Mouse (Mus musculus): ENCODE measurements at regions not wholly inside any gene's neighbourhood (a gene's known extent, or its start where the extent isn't known, plus 50 kb on each side); places are given as distances from the start of the nearest gene placed in this dataset.
A peak's percentile ranks its signal among the peaks of the same experiment; 100 is the strongest.

DNA sequence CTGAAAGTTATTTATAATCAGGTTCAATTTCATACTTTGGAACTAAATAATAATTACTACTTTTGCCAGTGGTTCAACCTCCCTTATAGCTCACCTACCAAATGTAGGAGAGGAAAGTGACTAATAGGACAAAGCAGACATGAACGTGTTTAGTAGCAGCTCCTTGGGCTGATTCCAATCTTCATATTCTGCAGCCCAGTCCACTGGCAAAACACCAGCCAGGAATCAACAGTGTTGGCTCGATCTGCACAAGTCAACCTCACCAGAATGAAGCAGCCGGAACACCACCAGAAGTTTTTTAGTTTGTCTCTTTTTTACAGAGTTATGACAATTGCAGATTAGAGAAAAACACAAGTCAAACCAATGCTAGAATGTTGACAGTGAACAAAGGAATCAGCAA, 717.0 kb downstream of the Pcdh17 start:
- ATAC-seq (no peak), DNase-seq (ENCODE audit: low spot score) (peak; percentile 4)
- 58% methylated on average over 3 of the region's 3 CpGs for WGBS
- Histone ChIP-seq H3K27me3 (ENCODE audit: insufficient read depth, low read length) (no peaks in the 10 kb centered on the region), H3K27ac (no peak overlapping the region), H3K4me3 (ENCODE audit: low read length) (no peak overlapping the region), H3K4me2 (ENCODE audit: low read depth, low read length) (no peak overlapping the region), H3K9me3 (ENCODE audit: low read length) (no peaks in the 10 kb centered on the region), H3K4me1 (ENCODE audit: insufficient read depth, low read length) (no peaks in the 10 kb centered on the region), H3K9ac (replicated peaks; ENCODE audit: low read length) (no peak overlapping the region), H3K36me3 (ENCODE audit: insufficient read depth, low read length) (no peaks in the 10 kb centered on the region)
- TF ChIP-seq CTCF (IDR thresholded peaks at IDR 0.05; ENCODE audit: low read depth): no peak

DNA sequence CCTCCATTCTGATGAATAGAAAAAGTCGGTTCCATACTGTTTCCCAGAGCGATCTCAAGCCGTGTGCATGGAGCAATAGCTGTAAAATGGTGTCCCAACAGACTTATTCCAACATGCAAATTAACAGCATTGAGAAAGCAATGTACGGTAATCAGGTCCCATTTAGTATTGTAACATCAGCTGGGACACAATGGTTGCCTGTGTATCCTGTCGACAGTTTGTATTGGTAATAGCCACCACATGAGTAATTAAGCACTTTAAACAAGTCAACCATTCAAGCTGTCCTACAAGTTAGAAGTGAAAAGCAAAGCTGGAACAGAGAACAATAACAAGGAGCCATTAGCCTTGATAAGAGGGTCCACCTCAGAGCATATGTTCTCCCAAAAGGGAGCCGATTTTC, 743.4 kb downstream of the Pcdh17 start:
- Histone ChIP-seq H3K4me1 (ENCODE audit: insufficient read depth, low read length) (no peaks in the 10 kb centered on the region), H3K4me2 (ENCODE audit: low read depth, low read length) (no peak overlapping the region), H3K9ac (replicated peaks; ENCODE audit: low read length) (no peak overlapping the region), H3K9me3 (ENCODE audit: low read length) (no peaks in the 10 kb centered on the region), H3K36me3 (ENCODE audit: insufficient read depth, low read length) (no peaks in the 10 kb centered on the region), H3K4me3 (ENCODE audit: low read length) (no peak overlapping the region), H3K27ac (no peak overlapping the region), H3K27me3 (ENCODE audit: insufficient read depth, low read length) (no peaks in the 10 kb centered on the region)
- DNase-seq (ENCODE audit: low spot score) (peak; percentile 4), ATAC-seq (no peak)
- TF ChIP-seq CTCF (IDR thresholded peaks at IDR 0.05; ENCODE audit: low read depth): no peak
- WGBS: 60% methylated on average over 6 of the region's 6 CpGs

DNA sequence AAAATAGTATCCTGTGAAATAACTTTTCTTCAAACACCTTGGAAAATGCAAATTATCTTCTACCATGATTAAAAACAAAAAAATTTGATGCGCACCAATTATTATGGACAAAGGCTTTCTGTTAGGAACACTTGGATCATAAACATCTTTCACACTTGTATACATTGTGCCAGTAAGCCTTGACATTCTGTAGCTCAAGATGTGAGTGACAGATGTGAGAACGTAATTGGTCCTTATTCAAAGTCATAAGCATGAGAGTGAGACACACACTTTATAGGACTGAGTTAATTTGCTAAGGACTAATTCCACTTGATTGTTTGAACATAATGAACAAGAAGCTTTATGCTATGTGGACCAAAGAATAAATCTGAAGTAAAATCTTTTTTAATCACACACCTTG, 760.7 kb downstream of the Pcdh17 start:
- 70% methylated on average over 2 of the region's 2 CpGs for WGBS
- ATAC-seq: no peak
- no peak for TF ChIP-seq CTCF (IDR thresholded peaks at IDR 0.05; ENCODE audit: low read depth)

DNA sequence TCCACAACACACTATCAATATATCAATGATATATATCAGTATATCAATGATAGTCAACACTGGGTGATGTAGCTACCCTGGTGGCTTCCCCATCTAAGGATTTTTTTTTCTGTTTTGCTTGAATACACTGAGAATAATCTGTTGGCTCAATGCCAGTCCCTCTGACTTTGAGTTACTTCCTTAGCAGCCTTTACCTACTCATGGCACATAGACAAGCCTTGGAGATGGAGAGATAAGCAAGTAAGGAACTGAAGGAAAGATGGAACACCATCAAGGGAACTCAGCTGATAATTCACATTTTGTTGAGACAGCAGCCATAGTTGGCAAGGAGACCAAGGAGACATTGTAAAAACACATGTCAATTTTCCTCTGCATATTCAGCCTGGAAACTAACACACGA, 765.0 kb downstream of the Pcdh17 start:
- DNase-seq (ENCODE audit: low spot score) (no peak), ATAC-seq (no peak)
- H3K36me3 ChIP-seq (ENCODE audit: insufficient read depth, low read length): no peaks in the 10 kb centered on the region
- H3K4me3 ChIP-seq (ENCODE audit: low read length): no peak overlapping the region
- no peak overlapping the region for H3K27ac ChIP-seq
- H3K4me2 ChIP-seq (ENCODE audit: low read depth, low read length): no peak overlapping the region
- H3K4me1 ChIP-seq (ENCODE audit: insufficient read depth, low read length): no peaks in the 10 kb centered on the region
- no peak for TF ChIP-seq CTCF (IDR thresholded peaks at IDR 0.05; ENCODE audit: low read depth)
- no peak overlapping the region for H3K9ac ChIP-seq (replicated peaks; ENCODE audit: low read length)
- H3K27me3 ChIP-seq (ENCODE audit: insufficient read depth, low read length): no peaks in the 10 kb centered on the region
- H3K9me3 ChIP-seq (ENCODE audit: low read length): no peaks in the 10 kb centered on the region
- 80% methylated on average over 1 of the region's 1 CpGs for WGBS

More for the DNA sequence above, 760.7 kb downstream of the Pcdh17 start:
- Histone ChIP-seq H3K27me3 (ENCODE audit: insufficient read depth, low read length) (no peaks in the 10 kb centered on the region), H3K4me3 (ENCODE audit: low read length) (no peak overlapping the region), H3K4me1 (ENCODE audit: insufficient read depth, low read length) (no peaks in the 10 kb centered on the region), H3K9ac (replicated peaks; ENCODE audit: low read length) (no peak overlapping the region), H3K36me3 (ENCODE audit: insufficient read depth, low read length) (no peaks in the 10 kb centered on the region), H3K27ac (no peak overlapping the region), H3K9me3 (ENCODE audit: low read length) (no peaks in the 10 kb centered on the region), H3K4me2 (ENCODE audit: low read depth, low read length) (no peak overlapping the region)
- DNase-seq (ENCODE audit: low spot score): no peak

DNA sequence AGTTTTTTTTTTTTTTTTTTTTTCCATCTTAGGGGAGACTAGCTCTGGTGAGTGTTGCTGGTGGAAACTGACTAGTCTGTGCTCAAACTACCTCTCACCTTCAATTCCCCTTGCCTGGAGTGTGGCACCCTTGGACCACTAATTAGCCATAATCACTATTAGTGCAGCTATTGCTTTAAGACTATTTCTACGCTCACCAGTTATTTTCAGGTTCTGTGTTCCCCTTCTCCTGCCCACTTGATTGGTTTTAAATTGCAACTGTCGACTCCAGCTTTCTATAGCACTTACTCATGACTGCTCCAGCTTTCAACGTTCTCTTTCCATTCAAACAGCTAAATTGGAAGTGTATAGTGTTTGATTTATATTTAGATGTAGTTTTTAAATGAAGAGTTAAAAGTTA, 771.7 kb downstream of the Pcdh17 start:
- Histone ChIP-seq H3K9ac (replicated peaks; ENCODE audit: low read length) (no peak overlapping the region), H3K27ac (no peak overlapping the region), H3K4me2 (ENCODE audit: low read depth, low read length) (no peak overlapping the region), H3K9me3 (ENCODE audit: low read length) (no peaks in the 10 kb centered on the region), H3K4me1 (ENCODE audit: insufficient read depth, low read length) (no peaks in the 10 kb centered on the region), H3K27me3 (ENCODE audit: insufficient read depth, low read length) (no peaks in the 10 kb centered on the region), H3K36me3 (ENCODE audit: insufficient read depth, low read length) (no peaks in the 10 kb centered on the region), H3K4me3 (ENCODE audit: low read length) (no peak overlapping the region)
- no peak for ATAC-seq
- no peak for TF ChIP-seq CTCF (IDR thresholded peaks at IDR 0.05; ENCODE audit: low read depth)
- WGBS: 56% methylated on average over 3 of the region's 3 CpGs
- DNase-seq (ENCODE audit: low spot score): no peak

Data from hindbrain, postnatal 0 days (tissue).